Mouse (Mus musculus) heart, postnatal 4 days (tissue): ENCODE results near the gene Abcb8. TPM values are rescaled to one million over a fixed set of nuclear protein-coding genes. Genes with fewer than 3 reads are reported as not detected.

Experiments
- total RNA-seq, 2 experiments: library from RNA; stranded (reverse); gene quantifications; 2 replicates each; pipeline ENCODE4 v1.2.3; 2021

Gene Abcb8
- total RNA-seq, 2 experiments from 2014 or later, result 86.3 to 87.0 TPM

Other genes starting within 250 kb of the Abcb8 start
- 10 to 100 TPM; 10.6 to 11.2 TPM for gene Nupl2, start 228.7 kb upstream of the Abcb8 start, total RNA-seq
- gene Kcnh2, start 42.1 kb upstream of the Abcb8 start, total RNA-seq, result 100 to 1,000 TPM; 108 to 118 TPM
- gene Nos3, start 28.9 kb upstream of the Abcb8 start, total RNA-seq, result 10 to 100 TPM; 39.5 to 40.6 TPM
- under 1 TPM; 0.45 to 0.83 TPM for gene Atg9b, start 1.5 kb upstream of the Abcb8 start, total RNA-seq
- under 1 TPM in 1 of 2 experiments, not detected in 1; 0.19 TPM for gene Asic3, start 19.7 kb downstream of the Abcb8 start, total RNA-seq
- 10 to 100 TPM; 22.4 to 26.1 TPM for gene Cdk5, start 29.9 kb downstream of the Abcb8 start, total RNA-seq
- gene Slc4a2, start 30.2 kb downstream of the Abcb8 start, total RNA-seq, result 10 to 100 TPM; 63.2 to 65.7 TPM
- 100 to 1,000 TPM; 194 to 206 TPM for gene Fastk, start 51.6 kb downstream of the Abcb8 start, total RNA-seq
- 1 to 10 TPM; 8.5 to 8.7 TPM for gene Tmub1, start 54.2 kb downstream of the Abcb8 start, total RNA-seq
- 10 to 100 TPM; 83.4 to 97.4 TPM for gene Agap3, start 58.5 kb downstream of the Abcb8 start, total RNA-seq
- not detected for gene Gbx1, start 133.5 kb downstream of the Abcb8 start, total RNA-seq
- 10 to 100 TPM; 19.8 to 23.1 TPM for gene Asb10, start 147.3 kb downstream of the Abcb8 start, total RNA-seq
- gene 4931409K22Rik, start 163.1 kb downstream of the Abcb8 start, total RNA-seq, result not detected
- 10 to 100 TPM; 47.4 to 49.3 TPM for gene Abcf2, start 183.8 kb downstream of the Abcb8 start, total RNA-seq
- gene Chpf2, start 193.1 kb downstream of the Abcb8 start, total RNA-seq, result 10 to 100 TPM; 19.9 to 21.6 TPM
- gene Smarcd3, start 230.7 kb downstream of the Abcb8 start, total RNA-seq, result 10 to 100 TPM; 89.7 to 96.9 TPM